Mouse (Mus musculus) left cerebral cortex, postnatal 25 days (tissue): ENCODE measurements around the gene Nfatc4. TPM values are rescaled to one million over a fixed set of nuclear protein-coding genes. Genes with fewer than 3 reads are reported as not detected.

ENCODE experiments used
- DNase-seq, 2 experiments: peaks; one replicate each; pipeline ENCODE4 v3.0.0; 2022; ENCODE audit warnings: low spot score in 2 of 2, mixed read lengths in 1 of 2
- intact Hi-C: fragments of 180-260 bp; cut with DNase I; formaldehyde crosslinking; loops from one replicate; pipeline ENCODE4 v1.15.1; 2025
- total RNA-seq, 2 experiments: library from RNA; stranded (reverse); gene quantifications; 2 replicates each; pipeline ENCODE4 v1.2.3; 2021

The Nfatc4 gene
- total RNA-seq, 2 experiments from 2014 or later, result 1.3 to 2.6 TPM

GRCm38 (mm10) chr14:55815310-55815751 is 7.6 kb upstream of the Nfatc4 start:
- peak; percentile 9 to 37 for DNase-seq
- intact Hi-C loops, result no loop called here

GRCm38 (mm10) chr14:55819845-55820405 is 3.0 kb upstream of the Nfatc4 start:
- intact Hi-C loops, result no loop called here

GRCm38 (mm10) chr14:55820576-55820975 is 2.4 kb upstream of the Nfatc4 start:
- intact Hi-C loops, result no loop called here
- DNase-seq, result peak in 1 of 2 experiments; percentile 0

More at GRCm38 (mm10) chr14:55819845-55820405, 3.0 kb upstream of the Nfatc4 start:
- peak in 1 of 2 experiments; percentile 0 for DNase-seq

GRCm38 (mm10) chr14:55822435-55822990 is 431 bp upstream of the Nfatc4 start:
- peak; percentile 56 to 59 for DNase-seq
- intact Hi-C loops, result loop anchor here (2.0 kb wide), 2 partner anchors 40 to 96 kb away; no protein-coding TSS in a partner anchor

- no peak for DNase-seq
- intact Hi-C loops, result no loop called here
Measured at GRCm38 (mm10) chr14:55824001-55824480, 1.1 kb downstream of the Nfatc4 start.

GRCm38 (mm10) chr14:55824481-55825215 is 1.7 kb downstream of the Nfatc4 start:
- no peak for DNase-seq
- intact Hi-C loops, result no loop called here

GRCm38 (mm10) chr14:55825216-55826051 is 2.5 kb downstream of the Nfatc4 start:
- DNase-seq, result no peak
- intact Hi-C loops, result no loop called here

GRCm38 (mm10) chr14:55826142-55826541 is 3.2 kb downstream of the Nfatc4 start:
- intact Hi-C loops, result no loop called here
- DNase-seq, result no peak

- intact Hi-C loops, result no loop called here
- no peak for DNase-seq
Measured at GRCm38 (mm10) chr14:55826551-55827340, 3.8 kb downstream of the Nfatc4 start.

GRCm38 (mm10) chr14:55828716-55829263 is 5.8 kb downstream of the Nfatc4 start:
- intact Hi-C loops, result no loop called here
- no peak for DNase-seq

- DNase-seq, result no peak
- intact Hi-C loops, result loop anchor here (10.0 kb wide), 1 partner anchor 125 kb away; no protein-coding TSS in a partner anchor
Measured at GRCm38 (mm10) chr14:55829854-55830253, 6.9 kb downstream of the Nfatc4 start.

GRCm38 (mm10) chr14:55830331-55830730 is 7.4 kb downstream of the Nfatc4 start:
- no peak for DNase-seq
- intact Hi-C loops, result loop anchor here (10.0 kb wide), 1 partner anchor 126 kb away; no protein-coding TSS in a partner anchor

- intact Hi-C loops, result loop anchor here (10.0 kb wide), 1 partner anchor 128 kb away; no protein-coding TSS in a partner anchor
- DNase-seq, result no peak
Measured at GRCm38 (mm10) chr14:55833126-55833525, 10.2 kb downstream of the Nfatc4 start.

GRCm38 (mm10) chr14:55834808-55835533 is 12.0 kb downstream of the Nfatc4 start:
- intact Hi-C loops, result loop anchor here (10.0 kb wide), 1 partner anchor 130 kb away; no protein-coding TSS in a partner anchor
- DNase-seq, result no peak

GRCm38 (mm10) chr14:55838312-55838711 is 15.4 kb downstream of the Nfatc4 start:
- no peak for DNase-seq
- intact Hi-C loops, result loop anchor here (10.0 kb wide), 1 partner anchor 134 kb away; no protein-coding TSS in a partner anchor

GRCm38 (mm10) chr14:55838740-55839139 is 15.8 kb downstream of the Nfatc4 start:
- intact Hi-C loops, result loop anchor here (10.0 kb wide), 1 partner anchor 134 kb away; no protein-coding TSS in a partner anchor
- DNase-seq, result no peak

- no peak for DNase-seq
- intact Hi-C loops, result no loop called here
Measured at GRCm38 (mm10) chr14:55840853-55841366, 18.0 kb downstream of the Nfatc4 start.
